Mouse (Mus musculus) hindbrain, postnatal 0 days (tissue): Measurements from ENCODE around the gene Atg14. TPM values are rescaled to one million over a fixed set of nuclear protein-coding genes. Genes with fewer than 3 reads are reported as not detected.

Source experiments
- ATAC-seq: fragments of 200-750 bp; cut with Nextera tagmentation; 2 replicates; pipeline ENCODE4 v1.8.0; 2017; ENCODE audit warnings: mild to moderate bottlenecking, moderate TSS enrichment, moderate library complexity
- DNase-seq: peaks from one replicate; pipeline ENCODE4 v3.0.0-alpha.2; 2015; ENCODE audit warnings: low spot score
- H3K27ac ChIP-seq: fragments of 300-500 bp; sonication (generic); 2 replicates; pipeline ENCODE4 v1.5.1; 2014; ENCODE audit warnings: mild to moderate bottlenecking
- H3K27me3 ChIP-seq: fragments of 300-500 bp; sonication (generic); 2 replicates; pipeline ENCODE4 v1.6.1; 2014; ENCODE audit warnings: low read length, mixed read lengths; ENCODE audit not compliant: insufficient read depth
- H3K36me3 ChIP-seq: fragments of 300-500 bp; sonication (generic); 2 replicates; pipeline ENCODE4 v1.6.1; 2014; ENCODE audit warnings: low read length, mixed read lengths; ENCODE audit not compliant: insufficient read depth
- H3K4me1 ChIP-seq: fragments of 300-500 bp; sonication (generic); 2 replicates; pipeline ENCODE4 v1.6.1; 2014; ENCODE audit warnings: antibody characterized with exemption, low read length, mixed read lengths; ENCODE audit not compliant: insufficient read depth
- H3K4me2 ChIP-seq: fragments of 300-500 bp; sonication (generic); 2 replicates; pipeline ENCODE4 v1.6.1; 2014; ENCODE audit warnings: low read depth, mild to moderate bottlenecking, low read length, moderate library complexity, mixed read lengths
- H3K4me3 ChIP-seq: fragments of 300-500 bp; sonication (generic); 2 replicates; pipeline ENCODE4 v1.5.1; 2014; ENCODE audit warnings: low read length
- H3K9ac ChIP-seq: fragments of 300-500 bp; sonication (generic); replicated peaks from 2 replicates; pipeline ENCODE4 v1.6.1; 2014; ENCODE audit warnings: mild to moderate bottlenecking, low read length, moderate library complexity, mixed read lengths
- H3K9me3 ChIP-seq: fragments of 300-500 bp; sonication (generic); 2 replicates; pipeline ENCODE4 v1.6.1; 2016; ENCODE audit warnings: low read length, mixed read lengths
- CTCF ChIP-seq: IDR thresholded peaks from 2 replicates; pipeline ENCODE4 v1.5.1; 2016; ENCODE audit warnings: antibody characterized with exemption, control low read depth, low read depth
- WGBS: fragments of 180-500 bp; shearing (Covaris S2); extraction: QIAGEN DNeasy Blood & Tissue Kit; methylation state at CpG from one replicate; pipeline ENCODE4 v1.1.7; 2014; 5-methylcytosine and 5-hydroxymethylcytosine counted together
- polyA plus RNA-seq: library from polyadenylated mRNA; unstranded; fragments of >200 nt; fragmentation: Nextera tagmentation; extraction: Ambion mirVana; gene quantifications from 2 replicates; pipeline ENCODE4 v1.2.1, GENCODE M21; 2015
- total RNA-seq: library from RNA; depleted of rRNA; stranded (reverse); fragments of >200 nt; gene quantifications from 2 replicates; pipeline ENCODE4 v1.2.3, GENCODE M21; 2014; rRNA removed

Atg14 gene
- total and polyA plus RNA-seq, 2 experiments from 2014 or later = 6.1 to 23.5 TPM

DNA sequence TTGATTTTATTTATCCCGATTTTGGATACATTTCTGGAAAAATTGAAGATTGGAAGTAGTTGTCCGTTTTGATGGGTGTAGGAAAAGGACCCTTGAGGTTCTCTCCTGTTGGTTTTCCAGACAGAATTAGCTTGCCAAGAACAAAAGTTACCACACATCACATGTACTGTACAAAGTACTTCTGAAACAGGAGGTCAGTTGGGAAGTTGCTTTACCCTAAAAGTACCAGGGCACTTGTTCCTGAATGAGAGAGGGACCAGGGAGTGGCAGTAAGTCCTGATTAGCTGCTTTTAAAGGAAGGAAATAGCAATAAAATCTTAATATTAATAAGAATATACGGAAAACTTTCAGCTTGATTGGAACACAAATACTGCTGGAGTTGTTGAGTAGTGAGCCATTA lies 73.3 kb downstream of the Atg14 start:
- no peaks in the 10 kb centered on the region for H3K27me3 ChIP-seq
- no peak for DNase-seq
- no peak for ATAC-seq
- no peak overlapping the region for H3K27ac ChIP-seq
- no peak overlapping the region for H3K4me3 ChIP-seq
- WGBS = 86% methylated on average over 3 of the region's 3 CpGs
- no peaks in the 10 kb centered on the region for H3K36me3 ChIP-seq
- no peak for TF ChIP-seq CTCF
- H3K9ac ChIP-seq = no peak overlapping the region
- H3K4me1 ChIP-seq = no peaks in the 10 kb centered on the region
- no peak overlapping the region for H3K4me2 ChIP-seq
- H3K9me3 ChIP-seq = no peaks in the 10 kb centered on the region

GRCm38 (mm10) chr14:47495951-47496350 lies 74.5 kb downstream of the Atg14 start:
- ATAC-seq = no peak
- WGBS = 95% methylated on average over 3 of the region's 3 CpGs
- Histone ChIP-seq H3K9ac (no peak overlapping the region), H3K36me3 (no peaks in the 10 kb centered on the region), H3K4me2 (no peak overlapping the region), H3K27me3 (no peaks in the 10 kb centered on the region), H3K4me1 (no peaks in the 10 kb centered on the region), H3K27ac (no peak overlapping the region), H3K4me3 (no peak overlapping the region), H3K9me3 (no peaks in the 10 kb centered on the region)
- no peak for DNase-seq
- TF ChIP-seq CTCF = no peak

- Histone ChIP-seq H3K4me2 (no peak overlapping the region), H3K4me3 (no peak overlapping the region), H3K27ac (no peak overlapping the region), H3K36me3 (no peaks in the 10 kb centered on the region), H3K9ac (no peak overlapping the region), H3K27me3 (no peaks in the 10 kb centered on the region), H3K9me3 (no peaks in the 10 kb centered on the region), H3K4me1 (no peaks in the 10 kb centered on the region)
- ATAC-seq (no peak), DNase-seq (no peak)
- WGBS = 95% methylated on average over 2 of the region's 2 CpGs
- TF ChIP-seq CTCF = no peak
These were observed 76.7 kb downstream of the Atg14 start for GRCm38 (mm10) chr14:47493592-47494361.

Other genes starting within 250 kb of the Atg14 start
- 2.1 and 9.1 TPM in 2 replicates for gene Lgals3, start 202.9 kb downstream of the Atg14 start, total RNA-seq
- 6.6 and 8.2 TPM in 2 replicates for gene Lgals3, start 202.9 kb downstream of the Atg14 start, polyA plus RNA-seq
- 6.3 and 10.0 TPM in 2 replicates for gene Dlgap5, start 152.2 kb downstream of the Atg14 start, total RNA-seq
- gene Dlgap5, start 152.2 kb downstream of the Atg14 start, polyA plus RNA-seq = 5.5 and 6.5 TPM in 2 replicates
- gene Fbxo34, start 120.2 kb downstream of the Atg14 start, total RNA-seq = 20.6 and 62.0 TPM in 2 replicates
- 39.7 and 41.0 TPM in 2 replicates for gene Fbxo34, start 120.2 kb downstream of the Atg14 start, polyA plus RNA-seq
- gene Ktn1, start 77.8 kb upstream of the Atg14 start, total RNA-seq = 23.5 and 27.4 TPM in 2 replicates
- 66.8 and 73.8 TPM in 2 replicates for gene Ktn1, start 77.8 kb upstream of the Atg14 start, polyA plus RNA-seq